Mouse (Mus musculus): ENCODE results near the gene Myt1l. TPM values are rescaled to one million over a fixed set of nuclear protein-coding genes. Genes with fewer than 3 reads are reported as not detected.

Gene Myt1l
- total RNA-seq (2021) = 1 to 10 TPM; 4.5 to 6.7 TPM
- long read RNA-seq, experiment 1, partial matches to known transcripts = 1 of 1 reads
- long read RNA-seq, experiment 1, other reads (novel, unspliced or antisense) = 0 of 1 reads
- long read RNA-seq, experiment 2, partial matches to known transcripts = 0 of 3 reads
- long read RNA-seq, experiment 2, other reads (novel, unspliced or antisense) = 3 of 3 reads

DNA sequence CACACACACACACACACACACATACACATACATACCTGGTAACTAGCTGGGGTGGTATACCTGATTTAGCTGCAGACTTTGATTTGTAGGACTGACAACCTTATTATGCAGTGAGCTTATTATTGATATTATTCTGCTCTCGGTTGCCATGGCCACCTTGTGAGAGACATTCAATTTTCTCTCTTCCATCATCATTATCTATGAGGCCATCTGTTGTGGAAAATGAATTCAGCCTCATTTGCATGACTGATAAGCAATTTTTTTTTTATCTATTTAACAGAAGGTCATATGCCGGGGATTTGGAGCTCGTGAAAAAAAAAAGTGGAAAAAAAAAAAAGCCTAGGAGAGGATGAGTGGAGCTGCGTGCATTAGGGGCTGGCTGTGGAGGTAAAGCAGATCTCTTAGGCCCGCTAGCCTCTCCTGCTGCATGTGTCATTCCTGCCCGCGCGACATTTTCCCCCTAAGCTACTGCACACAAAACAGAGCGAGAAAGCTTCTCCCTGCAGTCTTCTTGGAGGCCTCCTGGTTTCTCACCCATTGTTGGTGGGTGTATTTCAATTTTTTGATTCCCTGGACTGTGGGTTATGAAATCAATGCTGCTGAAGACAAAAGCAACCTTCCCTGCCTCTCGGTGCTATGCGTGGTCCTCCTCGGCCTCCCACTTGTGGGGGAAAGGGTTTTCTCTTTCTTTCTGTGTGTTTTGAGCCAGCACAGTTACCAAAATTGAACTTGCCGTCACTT is at the start of gene Myt1l:
TSS of gene Myt1l (plus strand) at position 354 of the 741 bp plus-strand sequence.
- no peak for DNase-seq (ENCODE audit: low spot score in 2 of 2)

DNA sequence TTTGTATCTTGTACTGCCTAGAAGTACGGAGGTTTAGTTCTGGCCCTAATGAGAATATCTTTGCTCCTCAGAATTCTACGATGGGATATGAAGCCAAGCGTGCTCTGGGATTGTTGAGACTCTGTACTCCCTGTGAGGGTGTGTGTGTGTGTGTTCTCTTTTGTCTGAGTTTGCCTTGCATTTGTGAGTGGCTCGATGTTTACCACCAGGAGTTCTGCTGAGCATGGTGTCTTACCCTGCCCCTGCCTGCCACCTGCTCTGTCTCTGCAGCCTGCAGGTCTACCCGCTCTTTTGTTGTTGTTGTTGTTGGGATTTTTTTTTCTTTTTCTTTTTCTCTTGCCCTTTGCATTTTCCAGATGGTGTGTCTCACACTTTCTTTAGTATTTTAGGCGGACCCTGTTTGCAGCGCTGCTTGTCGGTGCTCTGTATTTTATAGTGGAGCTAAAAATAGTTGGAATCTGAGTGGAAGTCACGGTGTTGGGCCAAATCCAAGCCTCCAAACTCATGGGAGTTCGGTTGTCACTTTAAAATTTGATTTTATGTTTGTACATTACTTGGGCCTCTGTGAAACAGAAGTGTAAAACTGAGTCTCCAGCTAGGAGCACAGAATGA is 41.7 kb upstream of the Myt1l start:
- no peak for DNase-seq (ENCODE audit: low spot score in 2 of 2)

- DNase-seq (ENCODE audit: low spot score in 2 of 2) = no peak
Measured at GRCm38 (mm10) chr12:29526236-29526644, 1.9 kb upstream of the Myt1l start.

GRCm38 (mm10) chr12:29527048-29527761 is 979 bp upstream of the Myt1l start:
- DNase-seq (ENCODE audit: low spot score in 2 of 2) = no peak

DNA sequence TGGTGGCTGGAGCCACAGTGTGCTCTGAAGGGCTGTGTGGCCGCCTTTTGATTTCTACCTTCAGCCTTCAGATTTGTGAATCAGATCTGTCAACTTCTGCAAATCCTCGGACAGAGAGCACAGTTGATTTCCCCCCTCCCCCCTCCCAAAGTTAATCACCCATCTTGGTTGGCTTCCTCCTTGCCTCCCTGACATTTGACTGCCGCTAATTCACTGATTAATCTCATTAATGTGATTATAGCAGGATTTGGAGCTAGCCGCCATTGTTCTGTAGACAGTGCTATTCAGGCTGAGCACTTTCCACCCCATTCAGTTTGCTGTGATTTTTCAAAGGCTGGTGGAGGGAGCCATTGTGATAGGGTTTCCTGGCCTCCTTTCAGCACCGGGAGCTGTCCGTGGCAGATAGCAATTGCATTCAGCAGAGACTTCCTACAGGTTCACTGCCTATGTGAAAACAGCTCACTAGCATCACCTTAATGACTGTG is 2.1 kb downstream of the Myt1l start:
- DNase-seq (ENCODE audit: low spot score in 2 of 2) = no peak

DNA sequence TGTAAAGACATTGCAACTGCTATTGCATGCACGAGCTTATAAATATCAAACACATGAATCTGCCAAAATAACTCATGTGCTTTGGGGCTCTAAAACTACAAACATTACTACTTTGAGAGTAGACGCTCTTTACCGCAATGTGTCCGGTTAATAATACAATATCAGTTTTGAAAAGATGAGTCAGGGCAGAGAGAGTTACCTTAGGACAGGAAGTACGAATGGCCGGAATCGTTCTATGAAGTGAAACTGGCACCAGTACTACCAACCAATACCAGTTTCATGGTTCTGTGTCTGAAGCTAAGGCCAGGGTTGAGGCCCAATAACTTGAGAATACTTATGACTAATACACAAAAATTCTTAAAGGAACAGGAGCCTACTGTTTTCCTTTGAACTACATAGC is 2.6 kb downstream of the Myt1l start:
- DNase-seq (ENCODE audit: low spot score in 2 of 2) = no peak

DNA sequence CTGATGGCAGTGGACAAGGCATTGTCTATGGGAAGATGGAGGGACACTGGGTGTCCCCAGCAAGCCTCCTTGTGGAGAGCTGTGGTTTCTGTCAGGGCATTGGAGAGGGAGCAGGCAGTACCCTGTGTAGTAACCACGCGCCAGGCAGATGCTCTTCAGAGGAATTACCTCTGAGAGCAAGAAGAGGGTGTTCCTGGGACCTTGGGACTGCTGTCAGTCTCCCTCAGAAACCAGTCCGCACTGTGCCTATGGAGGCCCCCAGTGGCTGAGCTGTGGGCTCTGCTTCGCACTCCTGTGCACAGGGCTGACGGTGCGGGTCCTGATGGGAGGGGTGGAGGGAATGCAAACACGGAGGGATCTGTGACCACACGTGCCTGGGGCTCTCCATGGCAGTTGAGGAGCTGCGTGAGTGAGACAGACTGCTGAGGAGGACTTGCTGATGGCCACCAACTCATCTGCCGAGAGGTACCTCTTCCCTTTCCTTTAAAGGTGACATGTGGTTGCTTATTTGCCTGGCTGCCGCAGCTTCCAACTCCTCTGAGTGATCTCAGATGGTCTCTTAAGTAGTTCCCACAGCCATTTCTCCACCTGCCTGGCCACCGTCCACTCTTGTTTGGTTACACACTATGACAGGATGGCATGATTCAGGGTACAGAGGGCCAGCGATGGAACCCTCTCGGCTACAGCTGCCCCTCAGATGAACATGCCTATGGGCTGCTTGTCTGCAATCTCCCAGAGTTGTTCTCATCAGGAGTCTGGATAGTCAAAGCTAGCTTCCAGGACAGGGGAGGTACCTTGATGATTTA is 5.1 kb downstream of the Myt1l start:
- DNase-seq (ENCODE audit: low spot score in 2 of 2) = no peak

DNA sequence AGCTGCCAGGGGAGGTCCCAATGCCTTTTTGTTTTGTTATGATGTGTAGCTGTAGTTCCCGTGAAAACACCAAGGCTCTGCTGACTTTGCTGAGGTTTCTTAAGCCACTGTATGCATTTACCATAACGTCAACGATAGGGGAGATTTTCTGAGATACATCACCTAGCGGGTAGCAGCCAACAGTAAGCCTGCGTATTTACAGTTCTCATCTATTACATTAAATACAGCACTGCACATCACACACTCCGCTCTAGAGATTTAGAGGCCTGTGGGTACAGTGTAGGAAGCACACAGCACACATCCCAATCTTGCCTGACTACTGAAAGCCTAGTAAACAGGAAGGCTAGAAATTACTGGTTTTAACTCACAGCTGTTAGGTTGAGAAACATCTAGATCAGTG is 6.1 kb downstream of the Myt1l start:
- DNase-seq (ENCODE audit: low spot score in 2 of 2) = no peak

- DNase-seq (ENCODE audit: low spot score in 2 of 2) = no peak
Measured at GRCm38 (mm10) chr12:29534761-29535300, 6.6 kb downstream of the Myt1l start.

GRCm38 (mm10) chr12:29537916-29538315 is 9.7 kb downstream of the Myt1l start:
- DNase-seq (ENCODE audit: low spot score in 2 of 2) = no peak

DNA sequence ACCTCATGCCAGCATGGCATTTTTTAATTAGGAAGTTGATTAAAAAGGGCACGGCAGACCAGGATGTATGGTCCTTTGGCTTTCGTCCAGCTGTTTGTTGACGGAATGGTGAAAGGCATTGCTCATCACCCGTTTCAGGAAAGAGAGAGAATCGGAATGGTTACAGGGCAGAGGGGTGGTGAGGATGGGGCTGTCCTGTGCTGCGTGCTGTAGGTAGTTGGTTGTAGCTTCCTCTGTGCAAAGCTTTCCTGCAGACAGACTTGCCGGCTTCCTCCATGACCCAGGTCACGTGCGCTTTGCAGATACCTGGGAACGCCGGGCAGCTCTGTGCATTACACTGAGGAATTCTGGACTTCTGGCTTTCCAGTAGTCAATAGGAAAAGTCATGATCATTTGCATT is 10.3 kb downstream of the Myt1l start:
- no peak for DNase-seq (ENCODE audit: low spot score in 2 of 2)

DNA sequence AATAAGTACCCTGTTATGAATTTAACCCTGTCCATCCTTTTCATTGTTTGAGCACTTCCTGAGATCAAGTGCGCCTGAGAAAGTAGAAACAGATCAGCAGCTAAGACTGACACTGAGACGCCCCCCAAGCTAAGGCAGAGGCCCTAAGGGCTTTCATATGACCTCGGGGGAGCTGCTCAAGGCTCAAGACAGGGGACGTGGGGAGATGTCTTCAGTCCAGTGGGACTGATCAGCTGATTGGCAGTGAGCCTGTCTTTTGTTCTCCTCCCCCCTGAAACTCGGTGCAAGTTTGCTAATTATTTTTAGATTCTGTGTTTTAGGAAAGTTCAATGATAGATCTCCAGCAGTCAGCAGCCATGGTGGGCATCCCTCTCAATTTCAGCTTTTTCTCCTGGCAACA is 10.9 kb downstream of the Myt1l start:
- no peak for DNase-seq (ENCODE audit: low spot score in 2 of 2)

DNA sequence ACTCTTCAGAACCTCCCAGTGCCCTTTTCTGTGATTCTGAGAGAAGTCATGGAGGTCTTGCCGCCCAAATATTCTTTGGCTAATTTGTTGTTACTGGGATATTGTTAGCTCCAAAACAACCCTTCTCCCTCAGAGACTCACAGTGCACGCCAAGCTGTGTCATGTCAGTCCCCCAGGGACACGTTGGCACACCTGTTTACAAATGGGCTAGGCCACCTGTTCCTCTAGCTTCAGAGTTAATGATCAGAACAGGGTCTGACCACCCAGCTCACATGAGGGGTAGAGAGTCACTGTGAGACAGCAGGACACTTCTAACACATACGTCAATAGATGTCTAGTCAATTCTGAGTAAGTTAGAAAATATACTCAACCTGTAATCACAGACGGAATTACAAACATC is 12.6 kb downstream of the Myt1l start:
- DNase-seq (ENCODE audit: low spot score in 2 of 2) = no peak

GRCm38 (mm10) chr12:29546073-29546472 is 17.9 kb downstream of the Myt1l start:
- no peak for DNase-seq (ENCODE audit: low spot score in 2 of 2)

DNA sequence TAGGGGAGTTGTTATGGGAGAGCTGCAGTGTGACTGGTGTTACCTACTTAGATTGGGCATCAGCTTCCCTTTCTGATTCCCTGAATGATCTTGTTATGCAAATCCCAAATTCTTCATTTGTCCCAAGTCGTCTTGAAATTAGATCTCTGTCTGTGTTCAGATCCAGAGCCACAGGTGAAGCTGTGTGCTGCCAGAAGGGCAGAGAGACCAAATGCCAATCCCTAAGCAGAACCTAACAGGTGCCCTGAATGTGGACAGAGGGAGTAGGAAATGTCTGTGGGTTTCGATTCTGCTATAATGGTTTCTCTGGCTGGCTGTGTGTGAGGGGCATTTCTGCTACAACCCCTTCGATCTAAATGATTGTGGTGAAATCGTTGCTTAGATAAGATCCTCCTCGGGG is 18.9 kb downstream of the Myt1l start:
- DNase-seq (ENCODE audit: low spot score in 2 of 2) = no peak

- DNase-seq (ENCODE audit: low spot score in 2 of 2) = no peak
Measured at GRCm38 (mm10) chr12:29547755-29548154, 19.6 kb downstream of the Myt1l start.

GRCm38 (mm10) chr12:29553138-29553537 is 25.0 kb downstream of the Myt1l start:
- no peak for DNase-seq (ENCODE audit: low spot score in 2 of 2)

DNA sequence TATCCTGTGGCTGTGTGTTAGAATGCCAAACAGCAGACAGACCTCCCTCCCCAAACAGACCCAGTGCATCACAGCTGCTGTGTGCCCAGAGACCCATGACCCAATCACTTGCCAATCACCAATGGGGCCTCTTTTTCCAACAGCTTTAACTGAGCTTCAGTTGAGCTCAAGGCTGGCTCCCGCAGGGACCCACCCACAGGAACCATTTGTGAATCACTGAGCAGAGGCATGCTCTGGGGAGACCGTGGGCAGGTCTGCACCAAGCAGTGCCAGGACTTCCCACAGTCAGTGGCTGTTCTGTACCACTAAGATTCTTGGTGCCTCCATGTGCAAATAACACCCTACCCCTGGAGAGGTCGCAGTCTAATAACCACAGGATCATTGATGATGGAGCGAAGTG is 27.5 kb downstream of the Myt1l start:
- DNase-seq (ENCODE audit: low spot score in 2 of 2) = no peak

GRCm38 (mm10) chr12:29556408-29556807 is 28.2 kb downstream of the Myt1l start:
- DNase-seq (ENCODE audit: low spot score in 2 of 2) = no peak

DNA sequence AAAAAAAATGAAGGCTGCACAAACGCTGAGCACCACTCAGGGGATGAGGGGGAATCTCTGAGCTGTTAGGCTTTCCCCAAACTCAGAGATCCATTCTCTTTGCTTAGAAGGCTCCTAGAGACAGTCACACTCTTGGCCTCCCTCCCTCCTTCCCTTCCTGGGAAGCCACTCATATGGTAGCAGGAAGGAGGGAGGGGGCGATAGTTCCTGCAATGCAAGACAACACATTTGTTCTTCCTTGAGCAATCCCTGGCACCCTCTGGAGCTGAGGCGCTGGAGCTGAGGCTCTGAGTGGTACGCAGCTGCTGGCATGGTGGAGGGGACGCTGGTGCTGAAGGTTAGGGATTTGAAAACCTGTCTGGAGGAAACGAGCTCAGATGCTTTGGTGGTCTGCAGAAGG is 28.7 kb downstream of the Myt1l start:
- DNase-seq (ENCODE audit: low spot score in 2 of 2) = no peak

- no peak for DNase-seq (ENCODE audit: low spot score in 2 of 2)
Measured at GRCm38 (mm10) chr12:29559769-29560168, 31.6 kb downstream of the Myt1l start.
